Mouse (Mus musculus) liver (tissue): ENCODE results near the gene Olfr839-ps1.

Source experiments
- DNase-seq: peaks from one replicate; pipeline ENCODE4 v3.0.0-alpha.2; 2020; ENCODE audit warnings: mixed read lengths

Gene Olfr839-ps1

GRCm38 (mm10) chr9:19177212-19177611 lies at the start of gene Olfr839-ps1:
Gene Olfr839-ps1, minus strand, starts transcription at chr9:19177312.
- no peak for DNase-seq

GRCm38 (mm10) chr9:19136017-19136416 lies 41.1 kb downstream of the Olfr839-ps1 start, which contains the start of gene Olfr837:
Gene Olfr837, plus strand, starts transcription at chr9:19136317.
- no peak for DNase-seq

GRCm38 (mm10) chr9:19120082-19120481 lies 57.0 kb downstream of the Olfr839-ps1 start, which contains the start of gene Olfr836:
Gene Olfr836, plus strand, starts transcription at chr9:19120382.
- no peak for DNase-seq
